Mouse (Mus musculus) adrenal gland, adult (tissue): ENCODE results near the gene Cryzl1.
"Not testable (repeated sequence)": the region's sequence is repeated elsewhere in the genome, so short reads cannot be mapped to it uniquely, and the experiment has no call there.

Experiments
- DNase-seq, 2 experiments: peaks; one replicate each; pipeline ENCODE4 v3.0.0; 2022 to 2023; ENCODE audit warnings: low spot score in 1 of 2; ENCODE audit not compliant: inconsistent age in 2 of 2

The Cryzl1 gene

DNA sequence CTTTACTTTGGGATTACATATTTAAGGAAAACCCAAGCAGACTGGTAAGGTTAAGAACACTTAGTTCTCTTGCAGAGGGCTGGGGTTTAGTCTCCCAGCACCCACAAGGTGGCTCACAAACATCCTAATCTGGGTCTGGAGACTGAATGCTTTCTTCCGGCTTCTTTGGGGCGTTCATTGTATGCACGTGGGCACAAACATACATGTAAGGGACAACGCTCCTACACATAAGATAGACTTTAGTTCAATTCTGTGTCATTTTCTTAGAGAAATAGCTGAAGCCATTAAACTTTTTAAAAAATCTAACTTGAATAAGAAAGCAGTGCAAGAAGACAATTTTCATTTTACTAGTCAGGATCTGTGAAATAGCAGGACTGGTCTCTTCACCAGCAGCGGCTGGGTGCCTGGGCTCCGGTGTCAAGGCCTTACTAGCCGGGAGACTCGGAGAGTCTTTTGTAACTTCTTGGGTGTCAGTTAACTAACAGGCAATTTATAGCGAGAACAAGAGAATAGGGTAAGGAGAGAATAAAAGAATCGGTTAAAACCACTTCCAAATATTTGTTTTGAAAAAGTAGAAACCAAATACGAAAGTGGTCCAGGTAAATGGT, 82.7 kb downstream of the Cryzl1 start:
- DNase-seq = peak in 1 of 2 experiments; percentile 67

DNA sequence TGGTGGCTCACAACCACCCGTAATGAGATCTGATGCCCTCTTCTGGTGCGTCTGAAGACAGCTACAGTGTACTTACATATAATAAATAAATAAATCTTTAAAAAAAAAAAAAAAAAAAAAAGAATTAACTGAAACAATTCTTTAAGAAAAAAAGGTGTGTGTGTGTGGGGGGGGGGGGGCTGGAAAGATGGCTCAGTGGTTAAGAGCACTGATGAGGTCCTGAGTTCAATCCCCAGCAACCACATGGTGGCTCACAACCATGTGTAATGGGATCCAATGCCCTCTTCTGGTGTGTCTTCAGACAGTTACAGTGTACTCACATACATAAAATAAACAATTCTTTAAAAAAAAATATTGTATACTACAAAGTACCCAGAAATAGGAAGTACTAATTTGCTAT, 83.4 kb downstream of the Cryzl1 start:
- not testable (repeated sequence) for DNase-seq

DNA sequence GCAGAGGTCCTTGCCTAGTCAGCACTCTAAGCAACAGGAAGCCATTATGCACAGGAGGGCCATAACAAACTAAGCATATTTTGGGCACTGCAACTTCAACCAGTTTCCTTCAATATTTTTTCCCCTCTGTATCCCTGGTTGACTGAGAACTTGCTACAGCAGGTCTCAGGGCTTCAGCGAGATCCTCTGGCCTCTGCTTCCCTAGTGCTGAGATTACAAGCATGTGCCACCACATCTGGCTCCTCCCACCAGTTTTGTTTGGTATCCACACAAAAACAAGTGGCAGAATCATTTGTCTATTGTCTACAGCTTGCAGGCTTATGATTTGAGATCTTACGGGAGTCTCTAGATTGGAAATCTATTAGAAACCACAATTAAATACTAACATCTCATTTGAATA, 83.9 kb downstream of the Cryzl1 start:
- no peak for DNase-seq

DNA sequence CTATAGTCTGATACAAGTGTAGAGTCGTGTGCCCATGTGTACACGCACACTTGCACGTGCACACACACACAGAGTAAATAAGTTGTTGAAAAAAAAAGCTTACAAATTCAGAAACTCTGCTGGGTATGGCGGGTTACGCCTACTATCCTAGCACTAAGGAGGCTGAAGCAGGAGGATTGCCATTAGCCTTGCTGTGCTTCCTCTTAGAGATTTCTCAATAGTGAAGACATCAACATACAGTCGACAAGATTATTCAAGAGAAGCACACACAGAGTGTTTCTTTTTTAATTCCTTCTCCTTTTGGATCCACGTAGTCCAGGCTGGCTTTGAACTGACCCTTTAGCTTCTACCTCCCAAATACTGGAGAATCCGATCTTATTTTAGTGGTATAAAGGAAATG, 88.6 kb downstream of the Cryzl1 start:
- no peak for DNase-seq

DNA sequence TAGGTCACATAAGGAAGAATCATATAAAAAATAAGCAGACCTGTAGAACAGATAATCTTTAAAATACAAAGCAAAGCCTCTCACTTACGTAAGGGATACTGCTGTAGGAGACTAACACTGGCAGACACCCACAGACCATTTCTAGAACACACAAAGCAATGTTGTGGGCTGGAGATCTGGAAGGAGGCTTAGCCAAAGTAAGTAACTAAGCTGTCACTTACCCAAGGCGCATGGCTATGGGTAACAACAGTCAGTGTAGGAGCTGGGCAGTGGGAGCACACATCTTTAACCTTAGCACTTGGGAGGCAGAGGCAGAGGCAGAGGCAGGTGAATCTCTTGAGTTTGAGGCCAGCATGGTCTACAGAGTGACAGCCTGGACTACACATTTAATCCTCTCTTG, 89.1 kb downstream of the Cryzl1 start:
- DNase-seq = no peak
